Mouse (Mus musculus): ENCODE measurements around the gene Farp2.

GRCm38 (mm10) chr1:93547286-93547685 lies 35.4 kb downstream of the Farp2 start:
- no peak for TF ChIP-seq CTCF (conservative IDR thresholded peaks at IDR 0.05; ENCODE audit: insufficient read depth, insufficient read length, low read depth, low read length)
- TF ChIP-seq POLR2A (IDR thresholded peaks at IDR 0.05; ENCODE audit: low read depth, low read length), result no peak

All from kidney, adult 2 months (tissue).